Mouse (Mus musculus): Measurements from ENCODE around the gene Lemd2. TPM values are rescaled to one million over a fixed set of nuclear protein-coding genes. Genes with fewer than 3 reads are reported as not detected.
"Not testable (repeated sequence)": the region's sequence is repeated elsewhere in the genome, so short reads cannot be mapped to it uniquely, and the experiment has no call there.

The Lemd2 gene
- 10 to 100 TPM; 41.6 to 44.2 TPM for total RNA-seq (2021)

DNA sequence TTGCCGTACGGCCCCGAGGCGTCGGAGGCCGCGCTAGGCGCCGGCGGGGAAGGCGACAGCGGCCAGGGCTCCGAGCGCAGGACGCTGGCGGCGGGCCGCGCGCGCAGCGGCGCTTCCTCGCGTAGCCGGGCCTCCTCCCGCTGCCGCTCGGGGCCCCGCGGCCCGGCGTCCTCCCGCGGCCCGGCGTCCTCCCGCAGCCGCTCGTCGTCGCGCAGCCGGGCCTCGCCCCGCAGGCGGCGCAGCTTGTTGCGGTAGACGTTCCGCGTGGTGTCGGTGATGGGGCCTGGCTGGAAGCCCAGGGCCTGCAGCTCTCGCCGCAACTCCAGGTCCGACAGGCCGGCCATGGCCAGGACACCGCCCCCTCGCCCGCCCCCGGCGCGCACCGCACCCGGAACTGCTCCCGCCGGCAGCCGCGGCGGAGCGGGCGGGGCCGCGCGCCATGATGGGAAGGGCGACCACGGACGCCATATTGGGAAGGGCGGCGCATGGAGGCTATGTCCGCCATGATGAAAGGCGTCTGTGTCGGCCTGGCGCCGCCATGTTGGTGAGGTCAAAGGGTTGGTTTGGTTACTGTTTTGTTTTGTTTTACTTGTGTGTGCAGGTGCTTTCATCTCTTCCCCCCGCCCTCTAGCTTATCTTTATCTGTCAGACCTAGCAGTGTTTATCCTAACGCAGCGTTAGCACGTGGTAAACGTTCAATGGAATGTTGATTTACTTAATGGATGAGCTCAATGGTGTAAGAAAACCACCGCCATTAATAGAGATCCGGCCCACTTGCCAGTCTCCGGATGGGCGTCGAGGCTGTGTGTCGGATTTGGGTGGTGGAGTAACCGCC, at the start of gene Lemd2:
Gene Lemd2 (minus strand): TSS at position 395 of the 835 bp plus-strand sequence.
- intact Hi-C loops (cut with DNase I) = loop anchor here (2.0 kb wide), 1 partner anchor 71 kb away; the partner anchor contains the start of gene Uqcc2
- DNase-seq (ENCODE audit: low spot score in 2 of 2) = peak; percentile 96 to 97

- DNase-seq (ENCODE audit: low spot score in 2 of 2) = no peak
- intact Hi-C loops (cut with DNase I) = no loop called here
Observed at GRCm38 (mm10) chr17:27251150-27251549, 46.9 kb upstream of the Lemd2 start.

- intact Hi-C loops (cut with DNase I) = no loop called here
- DNase-seq (ENCODE audit: low spot score in 2 of 2) = no peak
Observed at GRCm38 (mm10) chr17:27250461-27250860, 46.2 kb upstream of the Lemd2 start.

DNA sequence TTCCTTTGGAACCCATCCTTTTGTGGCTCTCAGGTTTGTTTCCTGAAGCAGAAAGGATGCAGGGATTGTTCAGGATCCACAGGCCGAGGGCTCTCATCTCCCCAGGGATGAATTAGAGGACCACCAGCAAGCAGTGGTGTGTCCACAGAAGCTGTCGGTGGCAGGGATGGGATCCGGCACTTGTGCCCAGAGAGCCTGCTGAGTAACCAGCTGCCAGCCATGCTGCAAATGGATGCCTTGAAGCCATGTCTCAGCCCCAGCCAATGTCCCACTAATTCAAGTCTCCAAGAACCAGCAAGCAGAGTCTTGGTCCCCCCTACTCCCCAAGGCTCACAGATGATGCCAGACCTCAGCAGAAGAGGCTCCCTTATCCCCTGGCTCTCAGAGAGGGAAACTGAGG, 44.8 kb upstream of the Lemd2 start:
- DNase-seq (ENCODE audit: low spot score in 2 of 2) = no peak
- intact Hi-C loops (cut with DNase I) = no loop called here

- intact Hi-C loops (cut with DNase I) = no loop called here
- peak; percentile 78 for DNase-seq (ENCODE audit: low spot score in 2 of 2)
Observed at GRCm38 (mm10) chr17:27247680-27248386, 43.6 kb upstream of the Lemd2 start.

DNA sequence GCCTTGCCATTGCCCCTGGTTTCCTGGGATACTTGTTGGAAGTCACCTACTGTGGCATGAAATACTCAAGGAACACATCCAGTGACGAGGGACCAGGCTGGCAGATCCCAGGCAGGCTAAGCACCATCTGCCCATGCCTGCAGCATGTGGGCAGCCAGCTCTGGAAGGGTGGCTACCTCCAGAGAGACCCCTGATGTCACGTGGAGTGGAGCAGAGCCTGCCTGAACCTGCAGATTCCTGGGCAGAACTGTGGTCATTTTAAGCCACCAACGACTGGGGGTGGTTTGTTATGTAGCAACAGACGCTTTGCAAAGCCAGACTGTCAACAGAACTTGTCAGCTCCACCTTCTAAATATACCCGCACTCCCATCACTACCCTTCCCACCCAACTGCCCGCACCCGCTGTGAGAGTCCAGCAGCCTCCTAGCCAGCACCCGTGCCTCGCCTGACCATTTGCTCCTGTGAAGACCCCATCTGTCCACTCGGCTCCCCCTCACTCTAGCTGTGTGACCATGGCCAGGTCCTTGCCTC, 41.6 kb upstream of the Lemd2 start:
- intact Hi-C loops (cut with DNase I) = no loop called here
- DNase-seq (ENCODE audit: low spot score in 2 of 2) = peak; percentile 65 to 66

DNA sequence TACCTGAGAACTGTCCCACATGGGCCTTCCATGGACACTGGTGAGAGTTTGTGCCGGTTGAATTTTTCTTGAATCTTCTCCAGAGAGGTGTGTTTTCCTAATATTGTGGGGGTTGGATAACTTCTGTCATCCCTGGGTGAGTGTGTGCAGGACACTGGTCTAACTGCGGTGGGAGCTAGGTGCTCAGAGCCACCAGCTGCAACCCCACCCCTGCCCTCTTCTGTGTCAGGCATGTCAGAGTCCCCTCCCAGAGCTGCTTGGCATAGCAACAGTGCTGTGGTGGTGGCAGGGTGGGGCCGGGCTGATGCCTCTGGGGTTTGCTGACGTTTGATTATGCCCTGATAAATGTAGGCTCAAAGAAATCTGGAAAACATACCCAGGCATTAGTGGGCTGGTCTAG, 40.6 kb upstream of the Lemd2 start:
- DNase-seq (ENCODE audit: low spot score in 2 of 2) = no peak
- intact Hi-C loops (cut with DNase I) = no loop called here

GRCm38 (mm10) chr17:27242194-27243189, 38.2 kb upstream of the Lemd2 start:
- DNase-seq (ENCODE audit: low spot score in 2 of 2) = peak; percentile 67 to 74
- intact Hi-C loops (cut with DNase I) = no loop called here

DNA sequence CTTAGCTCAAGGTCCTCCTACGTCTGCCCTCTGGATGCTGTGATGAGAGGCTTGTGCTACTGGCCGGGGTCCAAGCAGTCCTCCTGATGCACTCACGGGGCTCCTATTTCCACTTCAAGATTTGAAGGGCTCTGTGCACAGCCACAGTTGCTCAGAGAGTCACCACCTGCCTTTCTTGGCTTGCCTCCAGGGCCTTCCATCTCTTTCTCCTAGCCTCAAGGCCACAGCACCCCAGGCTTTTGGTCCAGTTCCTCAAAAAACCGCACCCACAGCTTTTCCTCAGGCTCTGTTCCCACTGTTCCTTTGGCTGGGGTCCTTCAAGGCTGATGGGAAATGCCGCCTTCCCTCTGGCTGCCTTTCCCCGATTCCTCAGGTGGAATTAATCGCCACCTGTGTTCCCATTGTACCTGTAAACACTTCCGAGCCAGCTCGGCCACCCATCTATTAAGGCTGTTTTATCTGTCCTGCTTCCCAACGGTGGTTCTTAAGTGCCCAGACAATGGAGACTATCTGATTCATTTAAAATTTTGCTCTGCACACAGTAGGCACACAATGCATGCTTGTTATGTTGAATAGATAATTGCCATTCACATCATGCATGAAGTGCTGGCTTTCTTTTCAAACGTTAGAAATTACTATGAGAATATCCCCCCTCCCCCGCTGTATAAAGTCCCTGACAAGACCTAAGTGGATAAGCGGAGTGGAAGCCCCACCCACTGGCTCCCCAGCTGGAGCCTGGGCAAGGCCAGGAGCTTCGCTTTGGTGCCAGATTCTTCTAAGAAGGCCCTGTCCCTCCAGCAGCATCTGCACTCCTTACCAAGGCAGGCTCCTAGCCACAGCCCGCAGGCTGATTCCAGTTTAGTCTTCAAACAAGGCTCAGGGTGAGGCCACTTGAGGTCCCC, 36.5 kb upstream of the Lemd2 start:
- DNase-seq (ENCODE audit: low spot score in 2 of 2) = peak in 1 of 2 experiments; percentile 48
- intact Hi-C loops (cut with DNase I) = no loop called here

GRCm38 (mm10) chr17:27239941-27240340, 35.7 kb upstream of the Lemd2 start:
- DNase-seq (ENCODE audit: low spot score in 2 of 2) = no peak
- intact Hi-C loops (cut with DNase I) = no loop called here

GRCm38 (mm10) chr17:27238637-27239036, 34.4 kb upstream of the Lemd2 start:
- no peak for DNase-seq (ENCODE audit: low spot score in 2 of 2)
- intact Hi-C loops (cut with DNase I) = no loop called here

DNA sequence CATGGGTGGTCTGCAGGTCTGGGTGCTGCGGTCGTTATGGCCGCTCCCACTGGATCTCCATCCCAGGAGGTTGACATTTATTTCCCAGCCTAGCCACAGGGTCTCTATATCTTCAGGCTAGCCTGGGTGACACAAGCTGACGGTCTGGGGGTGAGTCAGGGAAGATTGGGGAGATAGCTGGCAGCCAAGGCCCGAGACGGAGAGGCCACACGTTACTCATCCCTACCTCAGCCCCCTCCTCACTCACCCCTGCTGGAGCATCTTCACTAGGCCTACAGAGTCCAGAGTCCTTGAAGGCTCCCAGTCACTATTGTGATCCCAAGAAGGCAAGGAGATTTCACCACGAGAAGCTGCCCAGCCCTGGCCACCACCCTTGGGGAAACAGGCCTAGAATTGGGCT, 33.5 kb upstream of the Lemd2 start:
- DNase-seq (ENCODE audit: low spot score in 2 of 2) = no peak
- intact Hi-C loops (cut with DNase I) = no loop called here

GRCm38 (mm10) chr17:27233298-27233697, 29.0 kb upstream of the Lemd2 start:
- DNase-seq (ENCODE audit: low spot score in 2 of 2) = no peak
- intact Hi-C loops (cut with DNase I) = loop anchor here (5.0 kb wide), 1 partner anchor 84 kb away; no protein-coding TSS in a partner anchor

DNA sequence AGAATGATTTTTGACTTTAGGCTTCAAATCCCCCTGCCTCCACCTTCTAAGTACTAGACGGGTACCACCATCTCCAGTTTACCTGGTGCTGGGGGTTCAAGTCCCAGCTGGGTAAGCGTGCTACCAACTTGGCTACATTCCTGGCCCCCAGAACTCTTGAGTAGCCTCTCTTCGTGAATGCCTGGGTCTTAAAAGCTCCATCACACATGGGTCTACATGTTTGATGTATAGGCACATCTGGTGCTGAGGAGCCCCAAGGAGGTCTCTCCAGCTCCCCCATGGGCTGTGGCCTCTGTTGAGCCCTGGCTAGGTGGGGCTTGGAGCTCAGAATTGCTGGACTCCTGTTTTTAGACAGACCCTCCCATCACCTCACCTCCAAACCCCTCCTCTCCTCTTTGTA, 27.9 kb upstream of the Lemd2 start:
- DNase-seq (ENCODE audit: low spot score in 2 of 2) = no peak
- intact Hi-C loops (cut with DNase I) = loop anchor here (5.0 kb wide), 1 partner anchor 85 kb away; no protein-coding TSS in a partner anchor

DNA sequence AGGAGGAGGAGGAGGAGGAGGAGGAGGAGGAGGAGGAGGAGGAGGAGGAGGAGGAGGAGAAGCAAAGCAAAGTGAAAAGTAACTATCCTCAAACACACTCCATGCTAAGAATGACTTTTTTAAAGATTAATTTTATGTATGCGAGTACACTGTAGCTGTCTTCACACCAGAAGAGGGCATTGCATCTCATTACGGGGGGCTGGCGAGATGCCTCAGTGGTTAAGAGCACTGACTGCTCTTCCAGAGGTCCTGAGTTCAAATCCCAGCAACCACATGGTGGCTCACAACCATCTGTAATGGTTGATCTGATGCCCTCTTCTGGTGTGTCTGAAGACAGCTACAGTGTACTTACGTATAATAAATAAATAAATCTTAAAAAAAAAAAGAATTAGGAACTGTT, 27.3 kb upstream of the Lemd2 start:
- not testable (repeated sequence) for DNase-seq (ENCODE audit: low spot score in 2 of 2)
- intact Hi-C loops (cut with DNase I) = loop anchor here (5.0 kb wide), 1 partner anchor 86 kb away; no protein-coding TSS in a partner anchor

DNA sequence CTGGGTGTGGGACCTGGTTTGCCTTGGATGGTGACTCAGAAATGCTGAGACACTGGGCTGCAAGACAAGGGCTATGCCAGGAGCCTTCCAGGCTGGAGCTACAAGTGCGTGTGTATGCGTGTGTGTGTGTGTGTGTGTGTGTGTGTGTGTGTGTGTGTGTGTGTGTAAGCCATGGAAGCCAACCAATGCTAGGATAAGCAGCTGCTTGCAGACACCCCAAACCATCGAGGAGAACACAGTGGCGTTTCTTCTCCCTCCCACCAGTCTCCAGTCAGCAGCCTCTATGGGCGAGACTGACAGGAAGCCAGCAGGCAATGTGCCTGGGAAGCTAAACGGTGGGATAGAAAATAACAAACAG, 26.9 kb upstream of the Lemd2 start:
- DNase-seq (ENCODE audit: low spot score in 2 of 2) = peak; percentile 83 to 84
- intact Hi-C loops (cut with DNase I) = loop anchor here (5.0 kb wide), 1 partner anchor 86 kb away; no protein-coding TSS in a partner anchor

DNA sequence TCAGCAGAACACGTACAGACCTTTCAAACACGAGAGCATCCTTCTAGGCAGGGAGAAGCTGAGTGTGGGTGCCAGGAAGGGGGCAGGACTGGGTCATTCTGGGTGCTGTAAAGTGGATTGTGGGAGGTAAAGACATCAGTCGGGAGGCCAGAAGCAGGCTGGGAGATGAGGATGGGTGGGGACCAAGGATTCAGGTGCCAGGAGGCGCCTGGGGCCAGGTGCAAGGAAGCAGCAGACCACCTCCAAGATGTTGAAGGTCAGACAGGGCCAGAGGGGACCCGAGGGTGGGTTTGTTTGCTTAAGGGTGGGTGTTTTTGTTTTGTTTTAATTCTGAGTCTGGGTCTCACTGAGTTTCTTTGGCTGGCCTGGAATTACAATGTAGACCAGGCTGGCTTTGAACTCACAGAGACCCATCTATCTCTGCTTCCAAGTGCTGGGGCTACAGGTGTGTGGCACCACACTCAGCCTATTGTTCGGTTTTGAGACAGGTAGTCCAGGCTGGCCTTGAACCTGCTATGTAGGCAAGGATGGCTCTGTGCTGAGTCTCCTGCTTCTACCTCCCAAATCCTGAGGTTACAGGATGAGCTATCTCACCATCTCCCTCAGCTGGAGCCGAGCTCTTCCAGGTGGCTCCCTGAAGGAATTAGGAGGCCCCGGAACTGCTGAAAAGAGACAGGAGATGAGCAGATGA, 26.3 kb upstream of the Lemd2 start:
- intact Hi-C loops (cut with DNase I) = loop anchor here (5.0 kb wide), 1 partner anchor 87 kb away; no protein-coding TSS in a partner anchor
- DNase-seq (ENCODE audit: low spot score in 2 of 2) = no peak
